Mouse (Mus musculus): ENCODE measurements at regions not wholly inside any gene's neighbourhood (a gene's known extent, or its start where the extent isn't known, plus 50 kb on each side); places are given as distances from the start of the nearest gene placed in this dataset.

GRCm38 (mm10) chr4:90565909-90566308 is 347.3 kb downstream of the Zfp352 start:
- Histone ChIP-seq H3K36me3 (ENCODE audit: control insufficient read depth, insufficient read depth, low read length) (no peaks in the 10 kb centered on the region), H3K4me2 (ENCODE audit: low read length) (no peak overlapping the region), H3K9ac (replicated peaks; ENCODE audit: low read length) (no peak overlapping the region), H3K27me3 (ENCODE audit: control insufficient read depth, insufficient read depth, low read length) (no peaks in the 10 kb centered on the region), H3K4me1 (ENCODE audit: control insufficient read depth, insufficient read depth, low read length) (no peaks in the 10 kb centered on the region), H3K27ac (replicated peaks; ENCODE audit: low read depth, low read length) (no peak overlapping the region), H3K4me3 (replicated peaks; ENCODE audit: low read depth, low read length) (no peak overlapping the region), H3K9me3 (ENCODE audit: control insufficient read depth, low read length) (no peaks in the 10 kb centered on the region)
- DNase-seq (peak; percentile 8), ATAC-seq (ENCODE audit: low FRiP score, low TSS enrichment) (no peak)
- 62% methylated on average over 3 of the region's 3 CpGs for WGBS

GRCm38 (mm10) chr4:90576139-90577082 is 357.8 kb downstream of the Zfp352 start:
- WGBS, result 52% methylated on average over 10 of the region's 10 CpGs
- Histone ChIP-seq H3K4me2 (ENCODE audit: low read length) (no peak overlapping the region), H3K9ac (replicated peaks; ENCODE audit: low read length) (no peak overlapping the region), H3K27ac (replicated peaks; ENCODE audit: low read depth, low read length) (no peak overlapping the region), H3K4me3 (replicated peaks; ENCODE audit: low read depth, low read length) (no peak overlapping the region), H3K27me3 (ENCODE audit: control insufficient read depth, insufficient read depth, low read length) (no peaks in the 10 kb centered on the region), H3K36me3 (ENCODE audit: control insufficient read depth, insufficient read depth, low read length) (no peaks in the 10 kb centered on the region), H3K4me1 (ENCODE audit: control insufficient read depth, insufficient read depth, low read length) (peaks cover 3% of the 10 kb centered on the region; the same call in 1 of the 2 replicates), H3K9me3 (ENCODE audit: control insufficient read depth, low read length) (no peaks in the 10 kb centered on the region)
- DNase-seq (peak; percentile 26), ATAC-seq (ENCODE audit: low FRiP score, low TSS enrichment) (no peak)

- DNase-seq, result no peak
These were observed 379.7 kb downstream of the Zfp352 start for GRCm38 (mm10) chr4:90598326-90598725.

GRCm38 (mm10) chr4:90608941-90609340 is 390.3 kb downstream of the Zfp352 start:
- DNase-seq, result no peak
- Histone ChIP-seq H3K27ac (replicated peaks; ENCODE audit: low read depth, low read length) (no peak overlapping the region), H3K4me1 (ENCODE audit: control insufficient read depth, insufficient read depth, low read length) (no peaks in the 10 kb centered on the region), H3K9me3 (ENCODE audit: control insufficient read depth, low read length) (no peaks in the 10 kb centered on the region), H3K36me3 (ENCODE audit: control insufficient read depth, insufficient read depth, low read length) (no peaks in the 10 kb centered on the region), H3K4me2 (ENCODE audit: low read length) (no peak overlapping the region), H3K9ac (replicated peaks; ENCODE audit: low read length) (no peak overlapping the region), H3K27me3 (ENCODE audit: control insufficient read depth, insufficient read depth, low read length) (no peaks in the 10 kb centered on the region), H3K4me3 (replicated peaks; ENCODE audit: low read depth, low read length) (no peak overlapping the region)
- ATAC-seq (ENCODE audit: low FRiP score, low TSS enrichment), result no peak
- WGBS, result 27% methylated on average over 3 of the region's 3 CpGs

More at GRCm38 (mm10) chr4:90598326-90598725, 379.7 kb downstream of the Zfp352 start:
- Histone ChIP-seq H3K4me3 (replicated peaks; ENCODE audit: low read depth, low read length) (no peak overlapping the region), H3K27me3 (ENCODE audit: control insufficient read depth, insufficient read depth, low read length) (no peaks in the 10 kb centered on the region), H3K4me1 (ENCODE audit: control insufficient read depth, insufficient read depth, low read length) (no peaks in the 10 kb centered on the region), H3K36me3 (ENCODE audit: control insufficient read depth, insufficient read depth, low read length) (no peaks in the 10 kb centered on the region), H3K9ac (replicated peaks; ENCODE audit: low read length) (no peak overlapping the region), H3K9me3 (ENCODE audit: control insufficient read depth, low read length) (no peaks in the 10 kb centered on the region), H3K27ac (replicated peaks; ENCODE audit: low read depth, low read length) (no peak overlapping the region), H3K4me2 (ENCODE audit: low read length) (no peak overlapping the region)
- no peak for ATAC-seq (ENCODE audit: low FRiP score, low TSS enrichment)
- 22% methylated on average over 2 of the region's 2 CpGs for WGBS

- H3K4me2 ChIP-seq (ENCODE audit: low read length), result no peak overlapping the region
- no peak overlapping the region for H3K27ac ChIP-seq (replicated peaks; ENCODE audit: low read depth, low read length)
- no peak overlapping the region for H3K9ac ChIP-seq (replicated peaks; ENCODE audit: low read length)
- ATAC-seq (ENCODE audit: low FRiP score, low TSS enrichment) (no peak), DNase-seq (no peak)
- no peaks in the 10 kb centered on the region for H3K27me3 ChIP-seq (ENCODE audit: control insufficient read depth, insufficient read depth, low read length)
- no peaks in the 10 kb centered on the region for H3K36me3 ChIP-seq (ENCODE audit: control insufficient read depth, insufficient read depth, low read length)
- no peak overlapping the region for H3K4me3 ChIP-seq (replicated peaks; ENCODE audit: low read depth, low read length)
- no peaks in the 10 kb centered on the region for H3K9me3 ChIP-seq (ENCODE audit: control insufficient read depth, low read length)
- 89% methylated on average over 1 of the region's 1 CpGs for WGBS
- no peaks in the 10 kb centered on the region for H3K4me1 ChIP-seq (ENCODE audit: control insufficient read depth, insufficient read depth, low read length)
These were observed 409.3 kb downstream of the Zfp352 start for GRCm38 (mm10) chr4:90627937-90628336.

GRCm38 (mm10) chr4:90672267-90672945 is 453.8 kb downstream of the Zfp352 start:
- H3K4me2 ChIP-seq (ENCODE audit: low read length), result no peak overlapping the region
- DNase-seq (peak; percentile 14), ATAC-seq (ENCODE audit: low FRiP score, low TSS enrichment) (peak; percentile 24; the same call in 1 of the 2 replicates)
- H3K36me3 ChIP-seq (ENCODE audit: control insufficient read depth, insufficient read depth, low read length), result no peaks in the 10 kb centered on the region
- no peak overlapping the region for H3K27ac ChIP-seq (replicated peaks; ENCODE audit: low read depth, low read length)
- H3K9me3 ChIP-seq (ENCODE audit: control insufficient read depth, low read length), result no peaks in the 10 kb centered on the region
- H3K27me3 ChIP-seq (ENCODE audit: control insufficient read depth, insufficient read depth, low read length), result no peaks in the 10 kb centered on the region
- H3K4me3 ChIP-seq (replicated peaks; ENCODE audit: low read depth, low read length), result no peak overlapping the region
- no peak overlapping the region for H3K9ac ChIP-seq (replicated peaks; ENCODE audit: low read length)
- no peaks in the 10 kb centered on the region for H3K4me1 ChIP-seq (ENCODE audit: control insufficient read depth, insufficient read depth, low read length)

- ATAC-seq (ENCODE audit: low FRiP score, low TSS enrichment), result no peak
These were observed 478.3 kb downstream of the Zfp352 start for GRCm38 (mm10) chr4:90696945-90697344.

GRCm38 (mm10) chr4:90729168-90729567 is 510.5 kb downstream of the Zfp352 start:
- no peak overlapping the region for H3K4me3 ChIP-seq (replicated peaks; ENCODE audit: low read depth, low read length)
- H3K27me3 ChIP-seq (ENCODE audit: control insufficient read depth, insufficient read depth, low read length), result no peaks in the 10 kb centered on the region
- no peak overlapping the region for H3K27ac ChIP-seq (replicated peaks; ENCODE audit: low read depth, low read length)
- H3K9ac ChIP-seq (replicated peaks; ENCODE audit: low read length), result no peak overlapping the region
- 97% methylated on average over 2 of the region's 2 CpGs for whole genome bisulfite sequencing
- H3K36me3 ChIP-seq (ENCODE audit: control insufficient read depth, insufficient read depth, low read length), result no peaks in the 10 kb centered on the region
- no peaks in the 10 kb centered on the region for H3K9me3 ChIP-seq (ENCODE audit: control insufficient read depth, low read length)
- ATAC-seq (ENCODE audit: low FRiP score, low TSS enrichment), result no peak
- no peak for DNase-seq
- H3K4me1 ChIP-seq (ENCODE audit: control insufficient read depth, insufficient read depth, low read length), result no peaks in the 10 kb centered on the region
- H3K4me2 ChIP-seq (ENCODE audit: low read length), result no peak overlapping the region

More at GRCm38 (mm10) chr4:90696945-90697344, 478.3 kb downstream of the Zfp352 start:
- Histone ChIP-seq H3K27me3 (ENCODE audit: control insufficient read depth, insufficient read depth, low read length) (no peaks in the 10 kb centered on the region), H3K4me2 (ENCODE audit: low read length) (no peak overlapping the region), H3K9me3 (ENCODE audit: control insufficient read depth, low read length) (no peaks in the 10 kb centered on the region), H3K4me1 (ENCODE audit: control insufficient read depth, insufficient read depth, low read length) (no peaks in the 10 kb centered on the region), H3K4me3 (replicated peaks; ENCODE audit: low read depth, low read length) (no peak overlapping the region), H3K36me3 (ENCODE audit: control insufficient read depth, insufficient read depth, low read length) (no peaks in the 10 kb centered on the region), H3K9ac (replicated peaks; ENCODE audit: low read length) (no peak overlapping the region), H3K27ac (replicated peaks; ENCODE audit: low read depth, low read length) (no peak overlapping the region)
- 81% methylated on average over 5 of the region's 5 CpGs for WGBS
- DNase-seq, result no peak

Data from midbrain, embryonic 14.5 days (tissue).